Mouse (Mus musculus) ES-E14 (cell line): Measurements from ENCODE around the gene Fkrp.

Source experiments
- HCFC1 ChIP-seq: IDR thresholded peaks from 2 replicates; pipeline ENCODE4 v1.6.1; 2012; ENCODE audit warnings: low read length, inconsistent platforms, borderline replicate concordance; ENCODE audit not compliant: insufficient read depth
- MAFK ChIP-seq: IDR thresholded peaks from 2 replicates; pipeline ENCODE4 v1.6.1; 2014; ENCODE audit warnings: mild to moderate bottlenecking, low read depth, low read length, inconsistent platforms; ENCODE audit not compliant: insufficient read depth
- ZC3H11A ChIP-seq: IDR thresholded peaks from 2 replicates; pipeline ENCODE4 v1.6.1; 2012; ENCODE audit warnings: low read depth, mild to moderate bottlenecking, inconsistent platforms, low read length, borderline replicate concordance
- ZNF384 ChIP-seq: IDR thresholded peaks from 2 replicates; pipeline ENCODE4 v1.6.1; 2012; ENCODE audit warnings: low read depth, low read length, inconsistent platforms

GRCm38 (mm10) chr7:16809739-16810138 lies 6.8 kb downstream of the Fkrp start:
- TF ChIP-seq HCFC1 (no peak), MAFK (no peak), ZC3H11A (no peak), ZNF384 (no peak)
